Mouse (Mus musculus) forebrain, embryonic 15.5 days (tissue): Measurements from ENCODE around the gene Psap. TPM values are rescaled to one million over a fixed set of nuclear protein-coding genes. Genes with fewer than 3 reads are reported as not detected.

Experiments used
- ATAC-seq: fragments of 200-750 bp; cut with Nextera tagmentation; replicated peaks from 2 replicates; pipeline ENCODE4 v1.8.0; 2017; ENCODE audit warnings: mild to moderate bottlenecking, moderate TSS enrichment, moderate library complexity
- H3K27ac ChIP-seq: fragments of 300-500 bp; sonication (generic); replicated peaks from 2 replicates; pipeline ENCODE4 v1.5.1; 2015; ENCODE audit warnings: mild to moderate bottlenecking, inconsistent platforms
- H3K27me3 ChIP-seq: fragments of 300-500 bp; sonication (generic); 2 replicates; pipeline ENCODE4 v1.6.1; 2015; ENCODE audit warnings: inconsistent platforms
- H3K36me3 ChIP-seq: fragments of 300-500 bp; sonication (generic); 2 replicates; pipeline ENCODE4 v1.6.1; 2015; ENCODE audit warnings: mild to moderate bottlenecking, inconsistent platforms
- H3K4me1 ChIP-seq: fragments of 300-500 bp; sonication (generic); 2 replicates; pipeline ENCODE4 v1.6.1; 2015; ENCODE audit warnings: inconsistent platforms
- H3K4me2 ChIP-seq: fragments of 300-500 bp; sonication (generic); replicated peaks from 2 replicates; pipeline ENCODE4 v1.6.1; 2015; ENCODE audit warnings: mild to moderate bottlenecking, inconsistent platforms
- H3K4me3 ChIP-seq: fragments of 300-500 bp; sonication (generic); 2 replicates; pipeline ENCODE4 v1.5.1; 2015; ENCODE audit warnings: mild to moderate bottlenecking, inconsistent platforms
- H3K9ac ChIP-seq: fragments of 300-500 bp; sonication (generic); replicated peaks from 2 replicates; pipeline ENCODE4 v1.6.1; 2015; ENCODE audit warnings: mild to moderate bottlenecking, inconsistent platforms
- H3K9me3 ChIP-seq: fragments of 300-500 bp; sonication (generic); 2 replicates; pipeline ENCODE4 v1.6.1; 2016; ENCODE audit warnings: inconsistent platforms
- WGBS: fragments of 180-500 bp; shearing (Covaris S2); methylation state at CpG from one replicate; pipeline ENCODE4 v1.1.7; 2015; ENCODE audit warnings: mixed read lengths; 5-methylcytosine and 5-hydroxymethylcytosine counted together
- polyA plus RNA-seq: library from polyadenylated mRNA; unstranded; fragments of >200 nt; fragmentation: Nextera tagmentation; extraction: Ambion mirVana; gene quantifications from 2 replicates; pipeline ENCODE4 v1.2.1, GENCODE M21; 2015

Gene Psap
- polyA plus RNA-seq, 1 experiment from 2014 or later, result 169 TPM

DNA sequence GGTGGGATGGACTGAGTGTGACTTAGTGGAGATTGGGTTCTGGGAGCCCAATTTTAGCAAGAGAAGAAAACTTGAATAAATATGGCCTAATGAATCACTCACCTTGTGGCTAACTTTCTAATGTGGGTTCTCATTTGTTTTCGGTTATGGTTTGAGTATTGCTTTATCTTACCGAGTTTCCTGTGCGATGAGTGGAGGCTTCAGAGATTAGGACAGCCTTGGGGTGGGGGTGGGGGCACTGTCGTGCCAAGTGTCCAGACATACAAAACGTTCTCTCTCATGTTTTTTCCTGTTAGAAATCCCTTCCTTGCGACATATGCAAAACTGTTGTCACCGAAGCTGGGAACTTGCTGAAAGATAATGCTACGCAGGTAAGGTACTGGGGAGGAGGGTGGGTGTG is 14.8 kb downstream of the Psap start:
- H3K9ac ChIP-seq, result no peak overlapping the region
- H3K4me3 ChIP-seq, result no peak overlapping the region
- ATAC-seq, result no peak
- no peak overlapping the region for H3K4me2 ChIP-seq
- H3K27me3 ChIP-seq, result no peaks in the 10 kb centered on the region
- no peaks in the 10 kb centered on the region for H3K9me3 ChIP-seq
- peaks cover 39% of the 10 kb centered on the region for H3K36me3 ChIP-seq
- WGBS, result 90% methylated on average over 8 of the region's 8 CpGs
- peaks cover 22% of the 10 kb centered on the region for H3K4me1 ChIP-seq
- H3K27ac ChIP-seq, result no peak overlapping the region

DNA sequence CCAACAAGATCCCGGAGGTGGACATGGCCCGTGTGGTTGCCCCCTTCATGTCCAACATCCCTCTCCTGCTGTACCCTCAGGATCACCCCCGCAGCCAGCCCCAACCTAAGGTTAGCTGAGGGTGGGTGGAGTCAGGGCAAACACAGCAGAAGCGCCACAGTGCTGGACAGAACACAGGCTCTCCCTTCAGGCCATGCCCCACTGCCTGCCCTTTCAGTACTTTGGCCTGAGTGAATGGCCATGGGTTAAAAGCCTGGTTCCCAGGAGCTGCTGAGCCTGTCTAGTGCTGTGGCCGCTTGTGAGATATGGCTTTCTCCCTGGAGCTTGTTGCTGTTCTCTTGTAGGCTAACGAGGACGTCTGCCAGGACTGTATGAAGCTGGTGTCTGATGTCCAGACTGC is 17.2 kb downstream of the Psap start:
- H3K4me2 ChIP-seq, result no peak overlapping the region
- H3K9ac ChIP-seq, result no peak overlapping the region
- no peaks in the 10 kb centered on the region for H3K9me3 ChIP-seq
- H3K27me3 ChIP-seq, result no peaks in the 10 kb centered on the region
- no peak overlapping the region for H3K4me3 ChIP-seq
- WGBS, result 80% methylated on average over 7 of the region's 7 CpGs
- peaks cover 53% of the 10 kb centered on the region for H3K36me3 ChIP-seq
- peaks cover 5% of the 10 kb centered on the region; the same call in 1 of the 2 replicates for H3K4me1 ChIP-seq
- ATAC-seq, result no peak
- no peak overlapping the region for H3K27ac ChIP-seq

DNA sequence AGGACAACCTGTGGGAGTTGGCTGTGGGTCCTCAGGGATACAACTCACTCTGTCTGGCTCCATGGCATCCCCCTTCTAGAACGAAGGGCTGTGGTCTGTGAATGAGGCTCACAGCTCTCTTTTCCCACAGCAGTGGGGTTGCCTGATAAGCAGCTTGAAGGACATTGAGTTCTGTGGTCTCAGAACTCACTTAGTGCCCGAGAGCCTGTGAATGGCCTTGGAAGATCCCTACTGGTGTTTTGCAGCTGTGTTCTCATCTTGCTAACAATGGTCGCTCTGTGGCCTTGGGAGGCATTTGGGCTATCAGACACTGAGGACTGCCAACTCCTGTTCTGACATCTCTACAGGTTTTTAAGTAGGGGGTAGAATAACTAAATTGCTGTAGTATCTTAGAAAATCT is 17.9 kb downstream of the Psap start:
- Histone ChIP-seq H3K9ac (no peak overlapping the region), H3K27me3 (no peaks in the 10 kb centered on the region), H3K4me3 (no peak overlapping the region), H3K4me1 (no peaks in the 10 kb centered on the region), H3K27ac (no peak overlapping the region), H3K4me2 (no peak overlapping the region), H3K9me3 (no peaks in the 10 kb centered on the region), H3K36me3 (peaks cover 60% of the 10 kb centered on the region)
- 87% methylated on average over 3 of the region's 3 CpGs for WGBS
- no peak for ATAC-seq

DNA sequence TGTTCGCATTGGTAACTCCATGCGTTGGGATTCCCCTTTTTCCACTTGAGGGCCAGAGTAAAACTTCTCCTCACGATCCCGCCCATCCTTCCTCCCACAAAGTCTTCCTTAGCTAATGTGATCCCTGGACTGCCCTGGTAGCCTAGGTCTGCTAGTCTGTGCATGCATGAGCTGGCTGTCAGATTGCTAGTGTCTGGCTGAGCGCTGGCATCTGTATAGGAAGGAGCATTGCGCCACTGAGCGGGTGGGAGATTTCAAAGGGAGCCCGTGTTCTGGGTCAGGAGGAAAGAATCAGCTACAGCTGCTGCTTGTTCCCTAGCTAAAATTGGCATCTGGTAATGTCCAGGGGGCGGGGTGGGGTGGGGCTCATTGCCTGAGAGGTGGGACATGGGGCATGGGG is 18.6 kb downstream of the Psap start:
- 85% methylated on average over 9 of the region's 9 CpGs for WGBS
- Histone ChIP-seq H3K9me3 (no peaks in the 10 kb centered on the region), H3K36me3 (peaks cover 67% of the 10 kb centered on the region), H3K27me3 (no peaks in the 10 kb centered on the region), H3K27ac (no peak overlapping the region), H3K4me1 (no peaks in the 10 kb centered on the region), H3K4me3 (no peak overlapping the region), H3K4me2 (no peak overlapping the region), H3K9ac (no peak overlapping the region)
- no peak for ATAC-seq

DNA sequence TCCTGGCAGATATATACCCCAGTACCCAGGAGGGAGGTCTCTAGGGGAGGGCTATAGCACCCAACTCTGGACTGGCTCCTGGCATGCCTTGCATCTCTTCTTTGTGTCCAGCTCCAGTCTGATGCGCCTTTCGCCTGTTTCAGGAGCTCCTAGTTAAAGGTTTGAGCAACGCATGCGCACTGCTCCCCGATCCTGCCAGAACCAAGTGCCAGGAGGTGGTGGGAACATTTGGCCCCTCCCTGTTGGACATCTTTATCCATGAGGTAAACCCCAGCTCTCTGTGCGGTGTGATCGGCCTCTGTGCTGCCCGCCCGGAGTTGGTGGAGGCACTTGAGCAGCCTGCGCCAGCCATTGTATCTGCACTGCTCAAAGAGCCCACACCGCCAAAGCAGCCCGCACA is 22.2 kb downstream of the Psap start:
- Histone ChIP-seq H3K4me2 (no peak overlapping the region), H3K9me3 (no peaks in the 10 kb centered on the region), H3K36me3 (peaks cover 55% of the 10 kb centered on the region), H3K27me3 (no peaks in the 10 kb centered on the region), H3K27ac (no peak overlapping the region), H3K4me3 (no peak overlapping the region), H3K9ac (no peak overlapping the region), H3K4me1 (no peaks in the 10 kb centered on the region)
- WGBS, result 95% methylated on average over 12 of the region's 12 CpGs
- ATAC-seq, result no peak

DNA sequence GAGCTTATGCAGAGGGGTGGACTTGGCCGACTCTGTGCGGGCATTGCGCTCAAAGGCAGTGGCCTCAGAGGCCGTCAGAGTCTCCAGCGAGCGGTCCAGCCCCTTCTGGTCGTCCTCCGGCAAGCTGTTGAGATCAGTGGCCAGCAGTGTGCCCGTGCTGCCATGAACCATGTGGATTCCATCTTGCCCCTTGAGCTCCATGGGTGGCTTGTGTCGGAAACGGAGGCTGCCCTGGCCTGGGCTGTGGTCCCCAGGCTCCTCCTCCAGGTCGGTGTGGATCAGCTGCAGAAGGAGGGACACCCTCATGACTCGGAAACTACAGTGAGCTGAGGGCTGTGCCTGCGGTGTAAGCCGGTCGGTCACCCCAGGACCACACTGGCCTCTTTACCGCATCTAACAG is 26.0 kb downstream of the Psap start:
- peaks cover 33% of the 10 kb centered on the region for H3K36me3 ChIP-seq
- ATAC-seq, result no peak
- 85% methylated on average over 17 of the region's 17 CpGs for WGBS

DNA sequence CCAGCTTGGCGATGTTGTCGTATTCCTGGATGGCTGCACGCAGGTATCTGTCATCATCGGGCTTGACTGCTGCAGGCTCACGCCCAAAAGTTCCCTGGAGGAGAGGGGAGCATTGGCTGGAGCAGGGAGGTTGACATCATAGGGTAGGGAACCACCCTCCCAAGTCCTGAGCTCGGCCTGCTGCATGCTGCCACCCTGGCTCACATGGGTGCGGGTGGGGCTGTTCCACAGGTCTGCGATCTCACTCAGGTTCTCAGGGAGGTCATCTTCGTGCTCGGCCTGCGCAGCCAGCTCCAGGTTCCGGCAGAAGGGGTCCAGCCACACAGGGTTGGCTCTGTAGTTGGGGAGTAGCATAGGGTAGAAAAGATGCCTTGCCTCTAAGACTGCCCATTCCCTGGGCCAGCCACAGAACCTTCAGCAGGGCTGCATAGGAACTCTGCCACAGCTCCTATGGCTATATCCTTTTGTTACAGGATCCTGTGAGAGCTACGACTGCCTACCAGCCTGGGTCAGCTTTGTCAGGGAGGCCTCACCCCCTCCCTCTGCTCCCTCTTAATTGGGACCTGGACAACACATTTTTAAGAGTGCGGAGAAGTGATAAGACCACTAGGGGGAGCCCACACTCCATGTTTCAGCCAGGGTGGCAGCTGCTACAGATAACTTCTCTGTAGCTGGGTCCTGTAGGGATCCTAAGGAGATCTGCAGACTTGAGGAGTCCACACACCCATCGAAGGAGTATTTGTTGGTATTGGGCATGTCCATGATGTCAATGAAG is 27.6 kb downstream of the Psap start:
- no peak overlapping the region for H3K4me2 ChIP-seq
- H3K27ac ChIP-seq, result no peak overlapping the region
- no peaks in the 10 kb centered on the region for H3K27me3 ChIP-seq
- H3K4me3 ChIP-seq, result no peak overlapping the region
- no peaks in the 10 kb centered on the region for H3K9me3 ChIP-seq
- peak; percentile 85 for ATAC-seq
- H3K9ac ChIP-seq, result no peak overlapping the region
- peaks cover 19% of the 10 kb centered on the region for H3K36me3 ChIP-seq
- no peaks in the 10 kb centered on the region for H3K4me1 ChIP-seq
- 65% methylated on average over 15 of the region's 15 CpGs for WGBS

More for the DNA sequence above, 26.0 kb downstream of the Psap start:
- H3K4me1 ChIP-seq, result no peaks in the 10 kb centered on the region
- no peak overlapping the region for H3K9ac ChIP-seq
- no peak overlapping the region for H3K27ac ChIP-seq
- no peaks in the 10 kb centered on the region for H3K27me3 ChIP-seq
- no peaks in the 10 kb centered on the region for H3K9me3 ChIP-seq
- H3K4me3 ChIP-seq, result no peak overlapping the region
- H3K4me2 ChIP-seq, result no peak overlapping the region

DNA sequence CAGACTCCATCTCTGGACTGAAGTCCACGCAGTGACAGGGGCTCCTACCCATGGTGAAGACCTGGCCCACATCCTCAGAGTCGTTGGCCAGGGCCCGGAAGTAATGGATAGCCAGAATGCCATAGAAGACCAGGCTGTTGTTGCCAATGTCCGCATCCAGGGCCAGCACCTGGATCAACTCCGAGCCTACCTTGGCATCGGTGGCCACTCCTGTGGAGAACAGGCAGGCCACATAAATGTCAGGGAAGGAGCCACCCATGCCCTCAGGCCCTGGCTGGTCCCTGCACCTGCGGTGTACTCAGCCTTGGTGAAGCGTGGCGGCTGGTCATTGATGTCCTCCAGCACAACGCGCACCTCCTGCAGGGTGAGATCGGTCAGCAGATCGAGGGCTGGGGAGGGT is 33.2 kb downstream of the Psap start:
- 90% methylated on average over 13 of the region's 13 CpGs for WGBS

DNA sequence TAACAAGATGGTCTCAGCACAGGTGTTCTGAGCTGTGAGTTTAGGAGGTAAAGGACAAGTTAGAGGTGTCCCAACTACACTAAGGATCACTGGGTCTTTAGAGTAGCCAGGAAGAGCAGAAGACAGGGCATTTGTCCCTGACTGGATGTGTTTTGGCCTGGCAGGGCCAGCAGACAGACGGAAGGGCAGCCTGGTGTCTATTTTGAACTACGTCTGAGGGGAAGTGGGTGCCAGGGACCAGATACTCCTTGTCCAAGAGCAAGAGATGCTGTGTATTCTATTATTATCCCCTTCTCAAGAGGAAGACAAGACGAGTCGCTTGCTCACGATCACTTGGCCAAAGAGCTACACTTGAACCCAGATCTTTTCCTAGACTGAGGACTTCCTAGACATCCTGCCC is 36.2 kb downstream of the Psap start:
- Histone ChIP-seq H3K9me3 (no peaks in the 10 kb centered on the region), H3K27me3 (no peaks in the 10 kb centered on the region), H3K4me3 (no peak overlapping the region), H3K4me1 (no peaks in the 10 kb centered on the region), H3K9ac (no peak overlapping the region), H3K4me2 (no peak overlapping the region), H3K27ac (no peak overlapping the region), H3K36me3 (no peaks in the 10 kb centered on the region)
- no peak for ATAC-seq
- WGBS, result 91% methylated on average over 5 of the region's 5 CpGs

More for the DNA sequence above, 33.2 kb downstream of the Psap start:
- no peak for ATAC-seq
- Histone ChIP-seq H3K4me1 (no peaks in the 10 kb centered on the region), H3K27me3 (no peaks in the 10 kb centered on the region), H3K4me2 (no peak overlapping the region), H3K36me3 (no peaks in the 10 kb centered on the region), H3K27ac (no peak overlapping the region), H3K9me3 (no peaks in the 10 kb centered on the region), H3K9ac (no peak overlapping the region), H3K4me3 (no peak overlapping the region)

DNA sequence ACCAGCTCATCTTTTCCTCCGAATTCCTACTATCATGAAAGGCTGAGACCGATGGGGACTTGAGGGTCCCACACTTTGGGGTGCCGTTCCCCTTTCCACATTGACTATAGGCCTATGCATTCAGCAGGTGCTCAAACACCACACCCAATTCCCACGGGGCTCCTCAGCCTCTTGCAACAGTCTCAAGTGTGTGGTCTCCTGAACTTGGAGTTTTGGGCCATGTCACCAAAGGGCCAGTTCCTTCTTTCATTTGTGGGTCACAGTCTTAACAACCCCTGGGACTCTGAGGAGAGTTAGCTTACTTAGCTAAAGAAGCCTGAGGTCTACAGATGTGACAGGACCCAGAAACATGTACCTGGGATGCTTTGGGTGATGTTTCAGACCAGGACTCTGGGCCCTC is 38.7 kb downstream of the Psap start:
- Histone ChIP-seq H3K4me1 (no peaks in the 10 kb centered on the region), H3K27ac (no peak overlapping the region), H3K4me3 (no peak overlapping the region), H3K27me3 (no peaks in the 10 kb centered on the region), H3K9me3 (no peaks in the 10 kb centered on the region), H3K36me3 (no peaks in the 10 kb centered on the region), H3K4me2 (no peak overlapping the region), H3K9ac (no peak overlapping the region)
- 90% methylated on average over 4 of the region's 4 CpGs for whole genome bisulfite sequencing
- no peak for ATAC-seq

DNA sequence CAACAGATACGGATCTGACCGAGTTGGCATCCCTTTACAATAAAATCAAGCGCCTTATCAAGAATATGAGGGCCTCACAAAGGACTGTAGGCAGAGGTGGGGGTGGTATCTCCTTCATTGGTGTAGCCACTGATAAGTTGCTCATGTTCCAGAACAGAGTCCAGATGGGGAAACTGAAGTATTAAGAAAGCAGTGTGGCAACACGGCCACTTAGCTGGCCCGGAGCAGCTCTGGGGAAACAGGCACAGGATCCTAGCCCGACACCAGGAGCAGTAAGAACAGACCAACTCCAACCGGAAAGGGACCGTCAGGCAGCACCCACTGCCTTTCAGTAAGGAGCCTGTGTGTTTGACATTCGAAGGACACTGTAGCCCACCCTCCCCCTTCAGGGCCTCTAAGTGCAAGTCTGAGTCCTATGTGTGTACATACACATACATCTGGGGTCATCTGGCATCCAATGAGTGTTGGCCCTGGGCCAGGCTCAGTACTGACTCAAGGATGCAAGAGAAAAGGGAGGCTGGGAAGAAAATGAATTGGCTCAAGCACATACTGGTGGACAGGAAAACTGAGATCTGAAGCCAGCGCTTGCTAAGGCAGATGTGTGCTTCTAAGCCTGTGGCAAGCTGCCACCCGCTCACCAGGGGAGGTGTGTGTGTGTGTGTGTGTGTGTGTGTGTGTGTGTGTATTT is 51.7 kb downstream of the Psap start:
- no peak overlapping the region for H3K4me2 ChIP-seq
- 76% methylated on average over 11 of the region's 11 CpGs for WGBS
- no peak overlapping the region for H3K9ac ChIP-seq
- no peaks in the 10 kb centered on the region for H3K9me3 ChIP-seq
- H3K27ac ChIP-seq, result no peak overlapping the region
- H3K4me3 ChIP-seq, result no peak overlapping the region
- H3K4me1 ChIP-seq, result peaks cover 4% of the 10 kb centered on the region
- no peaks in the 10 kb centered on the region for H3K27me3 ChIP-seq
- no peaks in the 10 kb centered on the region for H3K36me3 ChIP-seq
- ATAC-seq, result no peak

DNA sequence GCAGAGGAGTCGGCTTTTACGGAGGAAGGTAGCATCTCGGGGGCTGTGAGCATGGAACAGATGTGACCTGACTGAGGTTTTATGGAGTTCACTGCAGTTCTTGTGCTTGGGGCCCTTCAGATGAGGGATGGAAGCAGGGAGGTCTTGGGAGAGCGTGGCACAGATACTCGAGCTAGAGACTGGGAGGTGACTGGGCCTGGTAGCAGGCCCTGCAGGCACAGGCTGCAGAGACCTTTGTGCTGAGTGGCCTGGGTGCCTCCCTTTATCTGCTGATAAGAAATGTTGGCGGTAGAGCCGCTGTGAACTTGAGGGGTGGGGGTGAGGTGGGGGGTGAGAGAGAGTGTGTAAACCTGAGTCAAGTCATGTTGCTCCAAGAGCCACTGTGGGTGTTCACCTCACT is 57.2 kb downstream of the Psap start:
- 90% methylated on average over 7 of the region's 7 CpGs for WGBS
- H3K4me3 ChIP-seq, result no peak overlapping the region
- H3K4me1 ChIP-seq, result no peaks in the 10 kb centered on the region
- no peak overlapping the region for H3K9ac ChIP-seq
- H3K27me3 ChIP-seq, result no peaks in the 10 kb centered on the region
- H3K27ac ChIP-seq, result no peak overlapping the region
- H3K4me2 ChIP-seq, result no peak overlapping the region
- H3K36me3 ChIP-seq, result no peaks in the 10 kb centered on the region
- no peaks in the 10 kb centered on the region for H3K9me3 ChIP-seq
- no peak for ATAC-seq

DNA sequence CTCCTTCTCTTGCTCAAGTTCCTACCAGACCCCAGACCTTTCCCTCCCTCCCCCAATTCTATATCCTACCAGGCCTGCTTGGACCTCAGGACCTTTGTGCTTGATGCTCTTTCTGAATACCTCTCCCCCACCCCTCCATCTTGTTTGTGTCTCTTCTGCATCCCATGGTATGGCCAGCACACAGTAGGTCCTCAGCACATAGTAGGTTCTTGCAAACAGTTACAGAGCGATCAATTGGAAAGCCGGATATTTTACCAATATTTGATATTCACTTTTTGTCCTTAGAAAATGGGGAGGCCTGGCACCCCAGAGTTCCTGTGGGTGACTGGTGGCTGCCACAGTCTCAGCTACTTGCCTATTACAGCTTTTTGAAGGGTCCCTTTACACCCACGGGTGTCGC is 57.6 kb downstream of the Psap start:
- Histone ChIP-seq H3K9me3 (no peaks in the 10 kb centered on the region), H3K4me3 (no peak overlapping the region), H3K36me3 (no peaks in the 10 kb centered on the region), H3K4me1 (no peaks in the 10 kb centered on the region), H3K4me2 (no peak overlapping the region), H3K27ac (no peak overlapping the region), H3K27me3 (no peaks in the 10 kb centered on the region), H3K9ac (no peak overlapping the region)
- WGBS, result 91% methylated on average over 4 of the region's 4 CpGs
- ATAC-seq, result no peak
